Mouse (Mus musculus) adrenal gland, adult 2 months (tissue): Measurements from ENCODE around the gene Ascc1. TPM values are rescaled to one million over a fixed set of nuclear protein-coding genes. Genes with fewer than 3 reads are reported as not detected.
"Not testable (repeated sequence)": the region's sequence is repeated elsewhere in the genome, so short reads cannot be mapped to it uniquely, and the experiment has no call there.

Experiments used
- DNase-seq: peaks from one replicate; pipeline ENCODE4 v3.0.0; 2021
- microRNA-seq, 2 experiments: library from miRNA; unstranded; fragments of <30 nt; microRNA quantifications; one replicate each; pipeline ENCODE4 v1.2.0; 2021
- polyA plus RNA-seq: library from polyadenylated mRNA; depleted of rRNA; stranded (reverse); fragments of >200 nt; gene quantifications from 2 replicates; pipeline ENCODE4 v1.2.3, GENCODE M21; 2012; rRNA removed
- total RNA-seq, 2 experiments: library from RNA; stranded (reverse); gene quantifications; 2 replicates each; pipeline ENCODE4 v1.2.3; 2021

Gene Ascc1
- total and polyA plus RNA-seq, 3 experiments = 23.8 to 32.0 (median 24.8) TPM

- peak; percentile 44 for DNase-seq
Observed at GRCm38 (mm10) chr10:60115345-60116185, 113.0 kb downstream of the Ascc1 start.

- peak; percentile 33 for DNase-seq
Observed at GRCm38 (mm10) chr10:60116997-60117396, 114.4 kb downstream of the Ascc1 start.

GRCm38 (mm10) chr10:60118464-60118863 is 115.9 kb downstream of the Ascc1 start:
- no peak for DNase-seq

- DNase-seq = no peak
Observed at GRCm38 (mm10) chr10:60120630-60121029, 118.0 kb downstream of the Ascc1 start.

GRCm38 (mm10) chr10:60124078-60124477 is 121.5 kb downstream of the Ascc1 start:
- DNase-seq = no peak

GRCm38 (mm10) chr10:60125529-60126327 is 123.1 kb downstream of the Ascc1 start:
- DNase-seq = no peak

- no peak for DNase-seq
Observed at GRCm38 (mm10) chr10:60128287-60128686, 125.7 kb downstream of the Ascc1 start.

GRCm38 (mm10) chr10:60130504-60130903 is 127.9 kb downstream of the Ascc1 start:
- no peak for DNase-seq

- DNase-seq = no peak
Observed at GRCm38 (mm10) chr10:60133501-60133900, 130.9 kb downstream of the Ascc1 start.

- DNase-seq = no peak
Observed at GRCm38 (mm10) chr10:60134201-60134600, 131.6 kb downstream of the Ascc1 start.

GRCm38 (mm10) chr10:60136010-60136409 is 133.4 kb downstream of the Ascc1 start:
- DNase-seq = not testable (repeated sequence)

- DNase-seq = no peak
Observed at GRCm38 (mm10) chr10:60136935-60137334, 134.3 kb downstream of the Ascc1 start.

GRCm38 (mm10) chr10:60138680-60139079 is 136.1 kb downstream of the Ascc1 start:
- no peak for DNase-seq

GRCm38 (mm10) chr10:60140751-60141150 is 138.1 kb downstream of the Ascc1 start:
- no peak for DNase-seq

- no peak for DNase-seq
Observed at GRCm38 (mm10) chr10:60141656-60142160, 139.1 kb downstream of the Ascc1 start.

GRCm38 (mm10) chr10:60147510-60148047 is 145.0 kb downstream of the Ascc1 start:
- DNase-seq = not testable (repeated sequence)

GRCm38 (mm10) chr10:60148087-60148486 is 145.5 kb downstream of the Ascc1 start:
- DNase-seq = peak; percentile 77

Small RNAs within 50 kb of the gene (microRNA-seq; reads per million reads assigned to microRNA genes)
- gene Mir6906 = 0 to 0.41 reads per million in 2 experiments

Other genes with a start within 250 kb of the Ascc1 start
- 10 to 100 TPM; 56.0 to 63.9 TPM for gene Dnajb12, start 123.2 kb upstream of the Ascc1 start, total RNA-seq
- 48.8 and 67.3 TPM in 2 replicates for gene Dnajb12, start 123.2 kb upstream of the Ascc1 start, polyA plus RNA-seq
- 10 to 100 TPM; 53.1 to 56.1 TPM for gene Ddit4, start 51.0 kb upstream of the Ascc1 start, total RNA-seq
- gene Ddit4, start 51.0 kb upstream of the Ascc1 start, polyA plus RNA-seq = 151 and 157 TPM in 2 replicates
- gene Anapc16, start 330 bp downstream of the Ascc1 start, total RNA-seq = 10 to 100 TPM; 60.4 to 66.3 TPM
- 33.4 and 40.8 TPM in 2 replicates for gene Anapc16, start 330 bp downstream of the Ascc1 start, polyA plus RNA-seq
- gene Spock2, start 103.4 kb downstream of the Ascc1 start, total RNA-seq = 10 to 100 TPM; 34.8 to 59.0 TPM
- gene Spock2, start 103.4 kb downstream of the Ascc1 start, polyA plus RNA-seq = 21.8 and 22.9 TPM in 2 replicates
- under 1 TPM; 0.37 to 0.79 TPM for gene Chst3, start 216.5 kb downstream of the Ascc1 start, total RNA-seq
- gene Chst3, start 216.5 kb downstream of the Ascc1 start, polyA plus RNA-seq = 1.7 TPM in 2 replicates